Mouse (Mus musculus) heart, embryonic 12.5 days (tissue): ENCODE data around the gene Krtap5-4. TPM values are rescaled to one million over a fixed set of nuclear protein-coding genes. Genes with fewer than 3 reads are reported as not detected.
"Not testable (repeated sequence)": the region's sequence is repeated elsewhere in the genome, so short reads cannot be mapped to it uniquely, and the experiment has no call there.

Experiments
- ATAC-seq: fragments of 200-750 bp; cut with Nextera tagmentation; 2 replicates; pipeline ENCODE4 v1.8.0; 2017; ENCODE audit warnings: moderate TSS enrichment, moderate library complexity; ENCODE audit not compliant: insufficient number of reproducible peaks, low FRiP score
- H3K27ac ChIP-seq: fragments of 300-500 bp; sonication (generic); 2 replicates; pipeline ENCODE4 v1.5.1; 2016; ENCODE audit warnings: mild to moderate bottlenecking, moderate library complexity; ENCODE audit not compliant: poor library complexity, severe bottlenecking
- H3K27me3 ChIP-seq: fragments of 300-500 bp; sonication (generic); replicated peaks from 2 replicates; pipeline ENCODE4 v1.6.1; 2016; ENCODE audit warnings: mild to moderate bottlenecking, moderate library complexity
- H3K36me3 ChIP-seq: fragments of 300-500 bp; sonication (generic); 2 replicates; pipeline ENCODE4 v1.6.1; 2016; ENCODE audit warnings: mild to moderate bottlenecking, moderate library complexity
- H3K4me1 ChIP-seq: fragments of 300-500 bp; sonication (generic); replicated peaks from 2 replicates; pipeline ENCODE4 v1.6.1; 2016; ENCODE audit warnings: mild to moderate bottlenecking
- H3K4me2 ChIP-seq: fragments of 300-500 bp; sonication (generic); 2 replicates; pipeline ENCODE4 v1.6.1; 2016; ENCODE audit warnings: mild to moderate bottlenecking, moderate library complexity
- H3K4me3 ChIP-seq: fragments of 300-500 bp; sonication (generic); 2 replicates; pipeline ENCODE4 v1.5.1; 2016; ENCODE audit warnings: mild to moderate bottlenecking
- H3K9ac ChIP-seq: fragments of 300-500 bp; sonication (generic); 2 replicates; pipeline ENCODE4 v1.6.1; 2016; ENCODE audit warnings: mild to moderate bottlenecking, moderate library complexity
- H3K9me3 ChIP-seq: fragments of 300-500 bp; sonication (generic); replicated peaks from 2 replicates; pipeline ENCODE4 v1.6.1; 2016; ENCODE audit warnings: mild to moderate bottlenecking, moderate library complexity
- WGBS: fragments of 180-500 bp; shearing (Covaris S2); methylation state at CpG from one replicate; pipeline ENCODE4 v1.1.7; 2016; 5-methylcytosine and 5-hydroxymethylcytosine counted together
- polyA plus RNA-seq: library from polyadenylated mRNA; unstranded; fragments of >200 nt; fragmentation: Nextera tagmentation; extraction: Ambion mirVana; gene quantifications from 2 replicates; pipeline ENCODE4 v1.2.1, GENCODE M21; 2016

The Krtap5-4 gene
- polyA plus RNA-seq, 1 experiment from 2014 or later = not detected

GRCm38 (mm10) chr7:142293851-142294250 is 9.5 kb upstream of the Krtap5-4 start:
- H3K27ac ChIP-seq, H3K9me3 ChIP-seq, H3K27me3 ChIP-seq, H3K36me3 ChIP-seq, H3K4me2 ChIP-seq, ATAC-seq, H3K9ac ChIP-seq, H3K4me3 ChIP-seq: not testable (repeated sequence)
- peaks cover 25% of the 10 kb centered on the region for H3K4me1 ChIP-seq
- 5% methylated on average over 2 of the region's 2 CpGs for WGBS

- no peak overlapping the region for H3K4me2 ChIP-seq
- H3K4me3 ChIP-seq = no peak overlapping the region
- H3K36me3 ChIP-seq = no peaks in the 10 kb centered on the region
- no peak for ATAC-seq
- peak overlapping the region; percentile 10; the same call in 1 of the 2 replicates for H3K9ac ChIP-seq
- no peak overlapping the region for H3K27ac ChIP-seq
- H3K27me3 ChIP-seq = no peaks in the 10 kb centered on the region
- peaks cover 29% of the 10 kb centered on the region for H3K4me1 ChIP-seq
- H3K9me3 ChIP-seq = no peaks in the 10 kb centered on the region
Observed at GRCm38 (mm10) chr7:142295418-142295817, 7.9 kb upstream of the Krtap5-4 start.

- not testable (repeated sequence) for H3K4me3 ChIP-seq, H3K27me3 ChIP-seq, H3K4me2 ChIP-seq, H3K9me3 ChIP-seq, ATAC-seq, H3K27ac ChIP-seq, H3K36me3 ChIP-seq, H3K9ac ChIP-seq
- WGBS = 14% methylated on average over 4 of the region's 4 CpGs
- H3K4me1 ChIP-seq = peaks cover 29% of the 10 kb centered on the region
Observed at GRCm38 (mm10) chr7:142296108-142296507, 7.2 kb upstream of the Krtap5-4 start.

DNA sequence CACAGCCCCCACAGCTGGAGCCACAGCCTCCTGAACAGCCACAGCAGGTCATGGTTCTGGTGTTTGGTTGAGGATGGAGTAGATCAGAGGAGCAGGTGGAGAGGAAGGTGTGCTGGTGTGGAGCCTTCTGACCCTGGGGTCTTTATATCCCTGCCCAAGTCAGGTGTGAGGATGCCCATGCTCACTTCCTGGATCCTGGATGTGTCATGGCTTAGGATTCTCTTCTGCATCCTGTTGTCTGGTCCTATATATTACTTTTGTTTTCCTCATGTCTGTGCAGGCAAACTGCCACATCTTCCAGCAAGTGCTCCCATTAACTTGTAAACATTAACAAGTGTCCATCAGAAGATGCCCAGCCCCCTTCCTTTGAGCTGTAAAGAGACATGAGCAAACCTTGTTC is 6.3 kb upstream of the Krtap5-4 start, which contains the start of gene Krtap5-1:
Krtap5-1 (minus strand) TSS at position 101 of the 400 bp plus-strand sequence.
- H3K4me3 ChIP-seq, ATAC-seq, H3K4me2 ChIP-seq, H3K36me3 ChIP-seq, H3K9ac ChIP-seq, H3K27me3 ChIP-seq, H3K27ac ChIP-seq, H3K9me3 ChIP-seq: not testable (repeated sequence)
- peaks cover 29% of the 10 kb centered on the region for H3K4me1 ChIP-seq

DNA sequence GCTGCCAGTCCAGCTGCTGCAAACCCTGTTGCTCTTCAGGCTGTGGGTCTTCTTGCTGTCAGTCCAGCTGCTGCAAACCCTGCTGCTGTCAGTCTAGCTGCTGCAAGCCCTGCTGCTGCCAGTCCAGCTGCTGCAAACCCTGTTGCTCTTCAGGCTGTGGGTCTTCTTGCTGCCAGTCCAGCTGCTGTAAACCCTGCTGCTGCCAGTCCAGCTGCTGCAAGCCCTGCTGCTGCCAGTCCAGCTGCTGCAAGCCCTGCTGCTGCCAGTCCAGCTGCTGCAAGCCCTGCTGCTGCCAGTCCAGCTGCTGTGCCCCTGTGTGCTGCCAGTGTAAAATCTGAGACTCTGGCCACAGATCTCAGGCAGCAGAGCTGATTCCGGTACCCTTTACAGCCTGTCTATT is 580 bp downstream of the Krtap5-4 start:
- not testable (repeated sequence) for H3K4me3 ChIP-seq, H3K4me1 ChIP-seq, H3K27ac ChIP-seq, H3K27me3 ChIP-seq, ATAC-seq, H3K9me3 ChIP-seq, H3K9ac ChIP-seq, H3K36me3 ChIP-seq, H3K4me2 ChIP-seq
- 75% methylated on average over 1 of the region's 1 CpGs for WGBS

DNA sequence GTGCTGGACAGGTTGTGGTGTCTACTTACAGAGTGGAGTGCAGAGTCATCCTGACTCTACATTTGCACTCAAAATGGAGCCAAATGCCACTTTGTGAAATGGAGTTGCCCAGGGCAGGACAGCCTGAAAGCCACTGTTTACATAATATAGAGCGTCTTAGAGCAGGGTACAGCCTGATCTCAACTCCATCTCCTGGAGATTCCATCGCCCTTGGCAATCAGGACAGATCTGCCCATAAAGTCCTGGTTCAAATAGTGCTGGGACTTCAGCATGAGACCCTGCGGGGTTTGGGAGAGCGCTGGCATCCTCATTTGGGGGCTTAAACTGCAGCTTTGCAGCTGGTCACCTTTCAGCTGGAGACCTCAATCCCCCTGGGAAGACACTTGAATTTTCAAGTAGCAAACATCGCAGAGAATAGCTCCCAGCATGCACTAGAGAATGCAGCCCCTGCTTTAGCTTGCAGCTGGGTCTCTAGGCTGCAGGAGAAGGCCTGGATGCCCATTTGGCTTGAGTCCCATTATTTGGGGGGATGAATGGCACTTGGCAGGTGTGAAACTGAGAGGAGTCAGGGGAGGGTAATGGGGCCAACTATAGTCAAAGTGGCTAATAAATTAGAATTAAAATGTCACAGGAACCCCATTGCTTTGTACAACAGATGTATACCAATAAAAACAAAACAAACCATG is 11.4 kb downstream of the Krtap5-4 start:
- no peaks in the 10 kb centered on the region for H3K9me3 ChIP-seq
- H3K9ac ChIP-seq = peak overlapping the region; percentile 41; the same call in 1 of the 2 replicates
- no peak overlapping the region for H3K27ac ChIP-seq
- no peaks in the 10 kb centered on the region for H3K36me3 ChIP-seq
- WGBS = 57% methylated on average over 5 of the region's 5 CpGs
- H3K27me3 ChIP-seq = no peaks in the 10 kb centered on the region
- peaks cover 24% of the 10 kb centered on the region for H3K4me1 ChIP-seq
- no peak overlapping the region for H3K4me2 ChIP-seq
- H3K4me3 ChIP-seq = no peak overlapping the region
- no peak for ATAC-seq

DNA sequence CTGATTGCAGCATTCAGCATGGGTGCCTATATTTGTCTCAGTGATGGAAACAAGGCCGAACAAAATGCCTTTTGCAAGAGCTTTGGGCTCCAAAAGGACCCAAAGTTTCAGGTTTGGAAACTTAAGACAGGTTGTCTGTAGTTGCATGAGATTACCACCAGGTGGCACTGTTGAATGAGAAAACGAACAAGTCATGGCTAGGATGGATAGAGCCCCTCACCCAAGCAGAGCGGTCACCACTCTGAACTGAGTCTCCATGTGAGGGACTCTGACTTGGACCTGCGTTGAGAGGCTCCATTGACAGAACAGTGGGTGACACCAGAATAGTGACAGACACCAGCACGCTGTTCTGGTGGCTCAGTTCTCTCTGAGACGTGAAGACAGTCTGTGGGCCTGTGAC is 13.2 kb downstream of the Krtap5-4 start:
- ATAC-seq = 0 out of 2 replicates have a peak, but pooled peaks have one; percentile 69
- no peak overlapping the region for H3K4me2 ChIP-seq
- no peaks in the 10 kb centered on the region for H3K9me3 ChIP-seq
- no peak overlapping the region for H3K9ac ChIP-seq
- WGBS = 23% methylated on average over 6 of the region's 6 CpGs
- H3K27ac ChIP-seq = 0 out of 2 replicates have a peak overlapping the region, but pooled peaks have one; percentile 48
- peaks cover 41% of the 10 kb centered on the region for H3K4me1 ChIP-seq
- H3K4me3 ChIP-seq = no peak overlapping the region
- no peaks in the 10 kb centered on the region for H3K27me3 ChIP-seq
- H3K36me3 ChIP-seq = no peaks in the 10 kb centered on the region

- 60% methylated on average over 5 of the region's 5 CpGs for WGBS
- Histone ChIP-seq H3K27ac (peak overlapping the region; percentile 36; the same call in 1 of the 2 replicates), H3K9ac (no peak overlapping the region)
Observed at GRCm38 (mm10) chr7:142317216-142317615, 13.9 kb downstream of the Krtap5-4 start.

DNA sequence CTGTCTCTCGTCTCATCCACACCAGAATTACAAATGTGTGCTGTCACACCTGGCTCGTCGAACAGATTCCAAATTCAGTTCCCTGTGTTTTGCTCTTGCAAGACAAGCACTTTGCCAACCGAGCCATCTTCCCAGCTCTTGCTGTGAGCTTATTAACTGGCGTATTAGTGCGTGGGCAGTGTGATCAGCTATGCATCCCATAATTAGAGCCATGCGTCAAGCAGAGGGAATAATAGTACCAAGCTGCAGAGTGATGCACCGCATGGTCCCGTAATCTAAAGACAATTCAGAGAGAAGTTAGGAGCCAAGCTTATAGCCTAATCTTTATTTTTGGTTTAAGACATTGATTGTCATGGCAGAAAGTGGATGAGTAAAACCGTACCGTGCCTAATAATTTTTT is 15.8 kb downstream of the Krtap5-4 start:
- peaks cover 46% of the 10 kb centered on the region for H3K4me1 ChIP-seq
- ATAC-seq = no peak
- no peak overlapping the region for H3K4me2 ChIP-seq
- WGBS = 81% methylated on average over 11 of the region's 11 CpGs
- no peaks in the 10 kb centered on the region for H3K36me3 ChIP-seq
- H3K9me3 ChIP-seq = no peaks in the 10 kb centered on the region
- H3K27me3 ChIP-seq = no peaks in the 10 kb centered on the region
- no peak overlapping the region for H3K4me3 ChIP-seq
- no peak overlapping the region for H3K9ac ChIP-seq
- no peak overlapping the region for H3K27ac ChIP-seq

More at GRCm38 (mm10) chr7:142317216-142317615, 13.9 kb downstream of the Krtap5-4 start:
- H3K27me3 ChIP-seq = no peaks in the 10 kb centered on the region
- H3K9me3 ChIP-seq = no peaks in the 10 kb centered on the region
- H3K36me3 ChIP-seq = no peaks in the 10 kb centered on the region
- H3K4me1 ChIP-seq = peaks cover 46% of the 10 kb centered on the region
- no peak overlapping the region for H3K4me3 ChIP-seq
- ATAC-seq = no peak
- no peak overlapping the region for H3K4me2 ChIP-seq

DNA sequence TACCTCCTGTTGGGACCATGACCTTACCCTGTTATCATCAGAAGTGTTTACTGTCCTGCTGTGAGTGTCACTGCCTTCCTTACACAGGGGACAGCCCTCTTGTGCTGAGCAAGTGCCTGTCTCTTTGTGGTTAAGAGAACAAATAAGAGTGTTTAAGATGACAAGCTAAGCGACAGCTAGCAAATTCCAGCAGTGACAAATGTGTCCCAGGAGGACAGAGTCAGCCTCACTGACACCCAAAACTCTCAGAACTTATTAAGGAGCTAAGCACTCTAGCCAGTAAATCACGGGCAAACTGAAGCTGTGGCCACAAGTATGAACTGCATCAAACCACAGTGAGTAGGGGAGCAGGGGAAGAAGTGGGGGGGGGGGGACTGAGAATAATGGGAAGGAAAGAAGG is 17.6 kb downstream of the Krtap5-4 start:
- no peaks in the 10 kb centered on the region for H3K27me3 ChIP-seq
- 32% methylated on average over 2 of the region's 2 CpGs for WGBS
- 0 out of 2 replicates have a peak overlapping the region, but pooled peaks have one; percentile 19 for H3K9ac ChIP-seq
- no peak overlapping the region for H3K4me3 ChIP-seq
- no peaks in the 10 kb centered on the region for H3K36me3 ChIP-seq
- H3K4me2 ChIP-seq = no peak overlapping the region
- H3K4me1 ChIP-seq = peaks cover 42% of the 10 kb centered on the region
- ATAC-seq = no peak
- H3K27ac ChIP-seq = peak overlapping the region; percentile 73; the same call in 1 of the 2 replicates
- H3K9me3 ChIP-seq = no peaks in the 10 kb centered on the region

DNA sequence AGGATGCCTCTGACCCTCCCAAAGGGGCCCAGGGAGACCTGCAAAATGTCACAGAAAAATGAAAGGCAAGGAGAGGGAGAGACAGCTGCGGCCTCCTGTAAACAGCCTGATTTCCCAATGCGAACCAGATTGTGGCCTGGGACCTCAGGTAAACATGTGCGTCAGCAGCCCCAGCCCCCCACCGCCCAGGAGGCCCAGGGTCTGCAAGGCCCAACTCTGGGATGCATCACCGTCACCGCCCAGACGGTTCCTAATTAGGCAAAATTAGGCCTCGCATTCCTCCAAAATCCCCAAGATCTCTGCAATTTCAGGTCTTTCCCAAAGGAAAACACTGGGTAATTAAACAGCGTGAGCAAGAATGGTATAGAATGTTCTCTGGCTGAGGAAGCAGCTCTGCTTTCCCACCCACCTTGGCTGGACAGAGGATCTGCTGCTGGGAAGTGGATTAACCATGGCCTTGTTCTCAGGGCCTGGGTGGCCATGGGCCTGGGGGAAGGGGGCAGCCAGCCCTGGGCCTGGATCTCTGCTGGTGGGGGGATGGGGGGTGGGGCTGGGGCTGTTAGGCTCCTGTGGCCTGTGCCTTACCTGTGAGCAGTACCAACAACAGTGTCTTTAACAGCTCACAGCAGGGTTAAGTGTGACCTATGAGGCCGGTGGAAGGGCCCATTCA is 18.4 kb downstream of the Krtap5-4 start:
- H3K36me3 ChIP-seq, H3K9me3 ChIP-seq, H3K4me3 ChIP-seq, H3K4me2 ChIP-seq, H3K27me3 ChIP-seq, ATAC-seq: not testable (repeated sequence)
- H3K9ac ChIP-seq = 0 out of 2 replicates have a peak overlapping the region, but pooled peaks have one; percentile 19
- 62% methylated on average over 6 of the region's 10 CpGs for WGBS
- H3K4me1 ChIP-seq = peaks cover 48% of the 10 kb centered on the region
- peak overlapping the region; percentile 73; the same call in 1 of the 2 replicates for H3K27ac ChIP-seq
